8 mouse cellular contexts compared by ENCODE assay signal in the genomic region with DNA sequence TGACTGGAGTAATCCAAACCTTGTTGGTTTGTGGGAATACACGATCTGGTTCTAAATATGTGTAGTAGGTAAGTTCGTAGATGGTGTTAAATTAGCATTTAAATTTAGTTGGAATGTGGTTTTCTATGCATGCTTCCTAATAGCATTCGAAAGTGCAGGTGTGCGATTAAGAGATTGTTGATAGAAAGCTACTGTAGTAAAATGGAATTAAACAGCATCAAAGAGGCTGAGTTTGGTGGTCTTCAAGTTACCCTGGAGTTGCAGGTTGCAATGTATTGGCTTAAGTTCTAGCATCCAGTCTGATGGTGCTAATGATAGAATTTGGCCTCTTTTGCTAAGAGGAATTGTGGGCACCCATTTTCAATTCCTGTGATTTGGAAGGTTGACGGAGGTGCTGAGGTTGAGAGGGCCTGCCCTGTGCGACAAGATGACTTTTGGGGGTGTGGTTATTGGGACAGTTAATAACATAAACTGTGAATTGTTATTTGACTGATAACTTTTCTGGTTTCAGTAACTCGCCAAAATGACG. TPM values are rescaled to one million over a fixed set of nuclear protein-coding genes. Genes with fewer than 3 reads are reported as not detected.
A peak's percentile ranks its signal among the peaks of the same experiment; 100 is the strongest.
DNase-seq lines count a peak whose midpoint lies in the region; ATAC-seq and TF ChIP-seq lines count a peak whose summit lies in the region.

No protein-coding gene starts in this region.

- peak overlapping the region; percentile 90 for H3K4me3 ChIP-seq in kidney, embryonic 16.5 days (ENCODE audit: low read length)
- peak overlapping the region; percentile 70 for H3K4me3 ChIP-seq in cortical plate, adult 2 months (ENCODE audit: insufficient read depth, low read length)
- peak overlapping the region; percentile 78 for H3K4me3 ChIP-seq in hindbrain, embryonic 16.5 days (ENCODE audit: low read length)
- peak overlapping the region; percentile 62 for H3K4me3 ChIP-seq in midbrain, embryonic 15.5 days

- H3K27me3 ChIP-seq in kidney, embryonic 16.5 days (ENCODE audit: insufficient read depth, low read length), result no peaks in the 10 kb centered on the region
- H3K27me3 ChIP-seq in hindbrain, embryonic 16.5 days (replicated peaks; ENCODE audit: control insufficient read depth, insufficient read depth, low read length), result no peaks in the 10 kb centered on the region
- H3K27me3 ChIP-seq in midbrain, embryonic 15.5 days (replicated peaks), result no peaks in the 10 kb centered on the region

- TF ChIP-seq CTCF in cortical plate, adult 2 months (IDR thresholded peaks at IDR 0.05; ENCODE audit: extremely low read depth, insufficient read depth, low read length), result no peak

- H3K27ac ChIP-seq in kidney, embryonic 16.5 days (ENCODE audit: low read length), result peak overlapping the region; percentile 81
- H3K27ac ChIP-seq in cortical plate, adult 2 months (ENCODE audit: insufficient read depth, low read length), result 0 out of 2 replicates have a peak overlapping the region, but pooled peaks have one; percentile 94
- H3K27ac ChIP-seq in hindbrain, embryonic 16.5 days (ENCODE audit: low read depth, low read length), result no peak overlapping the region; the same call in none of the 2 replicates
- H3K27ac ChIP-seq in midbrain, embryonic 15.5 days, result peak overlapping the region; percentile 91

- no peak for DNase-seq in kidney, adult 8-10 months
- DNase-seq in retina, embryonic 14.5 days (ENCODE audit: low spot score), result no peak
- no peak for DNase-seq in urinary bladder, postnatal 4 days (ENCODE audit: low spot score in 2 of 2)

- H3K4me2 ChIP-seq in kidney, embryonic 16.5 days (replicated peaks; ENCODE audit: low read depth, low read length), result peak overlapping the region; percentile 83
- H3K4me2 ChIP-seq in hindbrain, embryonic 16.5 days (ENCODE audit: low read length), result peak overlapping the region; percentile 74
- peak overlapping the region; percentile 65 for H3K4me2 ChIP-seq in midbrain, embryonic 15.5 days

- H3K9me3 ChIP-seq in kidney, embryonic 16.5 days (ENCODE audit: low read length), result no peaks in the 10 kb centered on the region
- H3K9me3 ChIP-seq in hindbrain, embryonic 16.5 days (ENCODE audit: control insufficient read depth, low read length), result no peaks in the 10 kb centered on the region
- H3K9me3 ChIP-seq in midbrain, embryonic 15.5 days, result no peaks in the 10 kb centered on the region

- WGBS in kidney, embryonic 16.5 days, result 14% methylated on average over 8 of the region's 8 CpGs
- 28% methylated on average over 8 of the region's 8 CpGs for WGBS in hindbrain, embryonic 16.5 days
- 25% methylated on average over 8 of the region's 8 CpGs for WGBS in midbrain, embryonic 15.5 days

- ATAC-seq in kidney, embryonic 16.5 days (ENCODE audit: low FRiP score, low TSS enrichment), result no peak
- no peak for ATAC-seq in hindbrain, embryonic 16.5 days
- ATAC-seq in midbrain, embryonic 15.5 days (replicated peaks), result no peak
- no peak for ATAC-seq in CD4-positive, CD25-positive, alpha-beta regulatory T cell, adult 4 months

- peaks cover 22% of the 10 kb centered on the region for H3K4me1 ChIP-seq in kidney, embryonic 16.5 days (ENCODE audit: insufficient read depth, low read length)
- H3K4me1 ChIP-seq in cortical plate, adult 2 months (ENCODE audit: control insufficient read depth, insufficient read depth, low read length), result no peaks in the 10 kb centered on the region
- peaks cover 13% of the 10 kb centered on the region for H3K4me1 ChIP-seq in hindbrain, embryonic 16.5 days (ENCODE audit: control insufficient read depth, insufficient read depth, low read depth, low read length)
- peaks cover 18% of the 10 kb centered on the region for H3K4me1 ChIP-seq in midbrain, embryonic 15.5 days

- H3K36me3 ChIP-seq in kidney, embryonic 16.5 days (ENCODE audit: insufficient read depth, low read length), result peaks cover 39% of the 10 kb centered on the region
- H3K36me3 ChIP-seq in hindbrain, embryonic 16.5 days (ENCODE audit: control insufficient read depth, insufficient read depth, low read length), result peaks cover 31% of the 10 kb centered on the region
- H3K36me3 ChIP-seq in midbrain, embryonic 15.5 days (replicated peaks), result peaks cover 23% of the 10 kb centered on the region; the same call in 1 of the 2 replicates

- no peak for TF ChIP-seq POLR2A in cortical plate, adult 2 months (IDR thresholded peaks at IDR 0.05; ENCODE audit: extremely low read depth, insufficient read depth, low read length)

- peak overlapping the region; percentile 88 for H3K9ac ChIP-seq in kidney, embryonic 16.5 days (replicated peaks; ENCODE audit: low read length)
- peak overlapping the region; percentile 96 for H3K9ac ChIP-seq in hindbrain, embryonic 16.5 days (ENCODE audit: low read depth, low read length)
- peak overlapping the region; percentile 88 for H3K9ac ChIP-seq in midbrain, embryonic 15.5 days

RNA-seq across cellular contexts. Expression of gene Rpl21, which starts 1.0 kb away (rescaled TPM):
- polyA plus RNA-seq in kidney, embryonic 16.5 days (2015; fragmentation: Nextera tagmentation; extraction: Ambion mirVana), result 457 and 459 TPM in 2 replicates
- polyA plus RNA-seq in cortical plate, adult 2 months (2012; rRNA removed), result 381 and 420 TPM in 2 replicates
- polyA plus RNA-seq in hindbrain, embryonic 16.5 days (2015; fragmentation: Nextera tagmentation; extraction: Ambion mirVana), result 297 and 315 TPM in 2 replicates
- 286 and 302 TPM in 2 replicates for polyA plus RNA-seq in midbrain, embryonic 15.5 days (2015; fragmentation: Nextera tagmentation; extraction: Ambion mirVana)
- polyA plus RNA-seq in CD4-positive, CD25-positive, alpha-beta regulatory T cell, adult 4 months (2017; shearing (Covaris generic)), result 1,000 to 10,000 TPM in 1 of 2 experiments, 100 to 1,000 TPM in 1; 776 to 1,168 TPM

RNA-seq across cellular contexts. Expression of gene Rasl11a, which starts 11.1 kb away (rescaled TPM):
- polyA plus RNA-seq in kidney, embryonic 16.5 days (2015; fragmentation: Nextera tagmentation; extraction: Ambion mirVana), result 90.6 and 100 TPM in 2 replicates
- 3.8 and 5.4 TPM in 2 replicates for polyA plus RNA-seq in cortical plate, adult 2 months (2012; rRNA removed)
- polyA plus RNA-seq in hindbrain, embryonic 16.5 days (2015; fragmentation: Nextera tagmentation; extraction: Ambion mirVana), result 7.6 and 8.5 TPM in 2 replicates
- polyA plus RNA-seq in midbrain, embryonic 15.5 days (2015; fragmentation: Nextera tagmentation; extraction: Ambion mirVana), result 7.4 and 9.2 TPM in 2 replicates
- 1 to 10 TPM; 3.1 to 3.2 TPM for polyA plus RNA-seq in CD4-positive, CD25-positive, alpha-beta regulatory T cell, adult 4 months (2017; shearing (Covaris generic))

RNA-seq across cellular contexts. Expression of gene Usp12, which starts 38.9 kb away (rescaled TPM):
- polyA plus RNA-seq in kidney, embryonic 16.5 days (2015; fragmentation: Nextera tagmentation; extraction: Ambion mirVana), result 22.1 and 23.0 TPM in 2 replicates
- polyA plus RNA-seq in cortical plate, adult 2 months (2012; rRNA removed), result 31.0 and 32.7 TPM in 2 replicates
- polyA plus RNA-seq in hindbrain, embryonic 16.5 days (2015; fragmentation: Nextera tagmentation; extraction: Ambion mirVana), result 13.0 and 14.8 TPM in 2 replicates
- polyA plus RNA-seq in midbrain, embryonic 15.5 days (2015; fragmentation: Nextera tagmentation; extraction: Ambion mirVana), result 16.4 and 16.7 TPM in 2 replicates
- 1 to 10 TPM; 6.3 to 8.8 TPM for polyA plus RNA-seq in CD4-positive, CD25-positive, alpha-beta regulatory T cell, adult 4 months (2017; shearing (Covaris generic))
